In the genomic region with DNA sequence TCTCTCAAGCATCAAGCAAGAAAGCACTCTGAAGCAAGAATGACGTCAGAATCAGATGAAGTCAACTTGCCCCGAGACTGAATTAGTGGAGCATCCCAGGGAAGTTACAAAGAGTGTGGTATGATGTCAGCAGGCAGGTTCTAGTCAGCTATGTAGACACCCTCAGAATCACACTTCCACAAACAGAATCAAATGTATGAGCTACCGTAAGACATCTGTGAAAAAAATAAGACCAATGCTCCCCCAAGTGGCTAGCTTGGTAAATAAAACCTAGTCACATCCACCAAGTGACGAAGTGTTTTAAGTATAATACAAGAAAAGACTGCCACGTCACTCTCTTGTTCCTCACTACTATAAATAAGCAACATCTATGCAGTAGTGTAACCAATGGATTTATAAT, we compare ENCODE assay signal across 11 mouse cellular contexts. TPM values are rescaled to one million over a fixed set of nuclear protein-coding genes. Genes with fewer than 3 reads are reported as not detected.
A peak's percentile ranks its signal among the peaks of the same experiment; 100 is the strongest.
DNase-seq lines count a peak whose midpoint lies in the region; ATAC-seq and TF ChIP-seq lines count a peak whose summit lies in the region.
"Had no signal": no experiment of that assay in that cellular context is flagged by ENCODE, and none has a peak within 500 bp of the region (broad histone marks: within the 10 kb centered on the region; RNA-seq: fewer than 3 reads in every experiment).

No protein-coding gene starts in this region.

- no peak overlapping the region for H3K27ac ChIP-seq in kidney, adult 2 months (ENCODE audit: insufficient read depth, low read depth, low read length)
- no peak overlapping the region for H3K27ac ChIP-seq in kidney, embryonic 14.5 days (ENCODE audit: low read depth, low read length)
- H3K27ac ChIP-seq in forebrain, postnatal 0 days (ENCODE audit: low read depth, low read length) = no peak overlapping the region
- H3K27ac ChIP-seq: heart, embryonic 10.5 days; macrophage had no signal

- H3K4me3 ChIP-seq in kidney, adult 2 months (ENCODE audit: insufficient read depth, low read depth, low read length) = no peak overlapping the region
- H3K4me3 ChIP-seq in kidney, embryonic 14.5 days (ENCODE audit: low read length) = no peak overlapping the region
- no peak overlapping the region for H3K4me3 ChIP-seq in forebrain, postnatal 0 days (ENCODE audit: low read depth, low read length)
- H3K4me3 ChIP-seq: heart, embryonic 10.5 days had no signal

- no peak for TF ChIP-seq CTCF in kidney, adult 2 months (conservative IDR thresholded peaks at IDR 0.05; ENCODE audit: insufficient read depth, insufficient read length, low read depth, low read length)
- TF ChIP-seq CTCF in forebrain, postnatal 0 days (IDR thresholded peaks at IDR 0.05; ENCODE audit: low read depth) = peak; percentile 52

- H3K36me3 ChIP-seq in kidney, adult 2 months (ENCODE audit: control insufficient read depth, insufficient read depth, low read length) = no peaks in the 10 kb centered on the region; the same call in 1 of the 2 replicates
- H3K36me3 ChIP-seq in kidney, embryonic 14.5 days (ENCODE audit: control insufficient read depth, insufficient read depth, low read length) = peaks cover 51% of the 10 kb centered on the region
- H3K36me3 ChIP-seq in forebrain, postnatal 0 days (ENCODE audit: insufficient read depth) = peaks cover 18% of the 10 kb centered on the region

- TF ChIP-seq POLR2A in kidney, adult 2 months (IDR thresholded peaks at IDR 0.05; ENCODE audit: low read depth, low read length) = no peak

- H3K9ac ChIP-seq in kidney, embryonic 14.5 days (ENCODE audit: low read depth, low read length) = no peak overlapping the region
- H3K9ac ChIP-seq in forebrain, postnatal 0 days = no peak overlapping the region

- H3K9me3 ChIP-seq in kidney, embryonic 14.5 days (ENCODE audit: control insufficient read depth, low read length) = no peaks in the 10 kb centered on the region
- H3K9me3 ChIP-seq in forebrain, postnatal 0 days (ENCODE audit: low read length) = no peaks in the 10 kb centered on the region
- H3K9me3 ChIP-seq: heart, embryonic 10.5 days had no signal

- no peak for ATAC-seq in kidney, embryonic 14.5 days (ENCODE audit: low FRiP score, low TSS enrichment)
- peak; percentile 83 for ATAC-seq in forebrain, postnatal 0 days

- DNase-seq in kidney, adult 2 months = peak; percentile 5
- peak; percentile 29 for DNase-seq in thymus, postnatal 0 days (ENCODE audit: low spot score)
- no peak for DNase-seq in thymus, postnatal 10 days (ENCODE audit: low spot score in 2 of 2)
- DNase-seq in forebrain, postnatal 0 days = peak; percentile 69
- no peak for DNase-seq in urinary bladder, postnatal 36 days (ENCODE audit: low spot score in 2 of 2)
- no peak for DNase-seq in frontal cortex, postnatal 25 days (ENCODE audit: low spot score in 2 of 2)
- no peak for DNase-seq in thymus, postnatal 4 days
- DNase-seq: thymus, postnatal 14 days had no signal

- 67% methylated on average over 5 of the region's 5 CpGs for WGBS in kidney, adult 2 months
- 71% methylated on average over 5 of the region's 5 CpGs for WGBS in kidney, embryonic 14.5 days
- WGBS in forebrain, postnatal 0 days = 49% methylated on average over 5 of the region's 5 CpGs

- H3K27me3 ChIP-seq in kidney, adult 2 months (replicated peaks; ENCODE audit: control insufficient read depth, insufficient read depth, low read length) = no peaks in the 10 kb centered on the region
- H3K27me3 ChIP-seq in kidney, embryonic 14.5 days (ENCODE audit: control insufficient read depth, insufficient read depth, low read length) = no peaks in the 10 kb centered on the region
- H3K27me3 ChIP-seq in forebrain, postnatal 0 days (ENCODE audit: insufficient read depth, low read length) = no peaks in the 10 kb centered on the region

- no peaks in the 10 kb centered on the region for H3K4me1 ChIP-seq in kidney, adult 2 months (ENCODE audit: control insufficient read depth, insufficient read depth, low read length)
- H3K4me1 ChIP-seq in kidney, embryonic 14.5 days (ENCODE audit: control insufficient read depth, insufficient read depth, low read length) = no peaks in the 10 kb centered on the region
- H3K4me1 ChIP-seq in forebrain, postnatal 0 days (ENCODE audit: insufficient read depth) = no peaks in the 10 kb centered on the region
- H3K4me1 ChIP-seq: heart, embryonic 10.5 days had no signal

- no peak overlapping the region for H3K4me2 ChIP-seq in kidney, embryonic 14.5 days (replicated peaks; ENCODE audit: low read depth, low read length)
- no peak overlapping the region for H3K4me2 ChIP-seq in forebrain, postnatal 0 days (ENCODE audit: low read depth)

RNA-seq across cellular contexts. Expression of gene Trmt11, which starts 13.5 kb away (rescaled TPM):
- polyA plus RNA-seq in kidney, adult 2 months (2012; rRNA removed) = 0.84 and 1.4 TPM in 2 replicates
- polyA plus RNA-seq in kidney, embryonic 14.5 days (2014; fragmentation: Nextera tagmentation; extraction: Ambion mirVana) = 32.8 and 42.8 TPM in 2 replicates
- 23.2 and 23.9 TPM in 2 replicates for polyA plus RNA-seq in thymus, postnatal 0 days (2015; fragmentation: Nextera tagmentation; extraction: Ambion mirVana)
- 13.9 and 18.3 TPM in 2 replicates for total RNA-seq in forebrain, postnatal 0 days (2014; rRNA removed)
- 16.2 and 19.9 TPM in 2 replicates for polyA plus RNA-seq in forebrain, postnatal 0 days (2015; fragmentation: Nextera tagmentation; extraction: Ambion mirVana)

RNA-seq across cellular contexts. Expression of gene Hint3, which starts 42.4 kb away (rescaled TPM):
- polyA plus RNA-seq in kidney, adult 2 months (2012; rRNA removed) = 17.5 and 20.3 TPM in 2 replicates
- 24.0 and 26.2 TPM in 2 replicates for polyA plus RNA-seq in kidney, embryonic 14.5 days (2014; fragmentation: Nextera tagmentation; extraction: Ambion mirVana)
- polyA plus RNA-seq in thymus, postnatal 0 days (2015; fragmentation: Nextera tagmentation; extraction: Ambion mirVana) = 46.7 and 47.4 TPM in 2 replicates
- 30.8 and 43.8 TPM in 2 replicates for total RNA-seq in forebrain, postnatal 0 days (2014; rRNA removed)
- polyA plus RNA-seq in forebrain, postnatal 0 days (2015; fragmentation: Nextera tagmentation; extraction: Ambion mirVana) = 13.3 and 15.6 TPM in 2 replicates

Comparison
In these comparisons a context has a peak if more than half of its experiments do, and no peak if none do; other contexts are left out.
1. DNase-seq: peak in kidney, adult 2 months (single experiment), thymus, postnatal 0 days (single experiment) and forebrain, postnatal 0 days (single experiment); none in thymus, postnatal 10 days (0 of 2), urinary bladder, postnatal 36 days (0 of 2), frontal cortex, postnatal 25 days (0 of 2) and thymus, postnatal 4 days (single experiment).